8 mouse cellular contexts compared by ENCODE assay signal in genomic region chr5:12383133-12383959, GRCm38 (mm10). TPM values are rescaled to one million over a fixed set of nuclear protein-coding genes. Genes with fewer than 3 reads are reported as not detected.
A peak's percentile ranks its signal among the peaks of the same experiment; 100 is the strongest.
DNase-seq lines count a peak whose midpoint lies in the region; ATAC-seq and TF ChIP-seq lines count a peak whose summit lies in the region.

Gene Sema3d (plus strand): TSS chr5:12383385.

- H3K27ac ChIP-seq in intestine, embryonic 14.5 days (ENCODE audit: low read depth), result no peak within 1 kb of the TSS
- no peak within 1 kb of the TSS; the same call in 1 of the 2 replicates for H3K27ac ChIP-seq in left cerebral cortex, adult 2 months

- intact Hi-C loops in gastrocnemius, postnatal 36 days (cut with DNase I), result loop anchor here (10.0 kb wide), 1 partner anchor 349 kb away; no protein-coding TSS in a partner anchor
- intact Hi-C loops in left cerebral cortex, adult 2 months (cut with DNase I), result loop anchor here (2.0 to 5.0 kb wide), 2 partner anchors 159 to 353 kb away; no protein-coding TSS in a partner anchor

- peak; percentile 86 for TF ChIP-seq CTCF in left cerebral cortex, adult 2 months (IDR thresholded peaks at IDR 0.05)

- peak within 1 kb of the TSS; percentile 63 for H3K4me3 ChIP-seq in intestine, embryonic 14.5 days (ENCODE audit: low read depth, low read length)
- H3K4me3 ChIP-seq in left cerebral cortex, adult 2 months, result peak within 1 kb of the TSS; percentile 66

- H3K4me2 ChIP-seq in intestine, embryonic 14.5 days (ENCODE audit: low read length), result peak within 1 kb of the TSS; percentile 95

- peak; percentile 81 for DNase-seq in adrenal gland, adult 2 months
- DNase-seq in embryo, embryonic 10.5 days (ENCODE audit: low spot score), result peak; percentile 85
- peak; percentile 39 to 49 for DNase-seq in gastrocnemius, postnatal 36 days
- DNase-seq in intestine, embryonic 14.5 days (ENCODE audit: low spot score), result peak; percentile 93
- peak; percentile 71 to 77 for DNase-seq in left cerebral cortex, adult 2 months (ENCODE audit: extremely low spot score in 1 of 2, low spot score in 2 of 2)
- peak; percentile 46 for DNase-seq in lung, postnatal 36 days
- peak; percentile 67 for DNase-seq in right cerebral cortex, adult 18-20 months

- no peaks in the 10 kb centered on the region for H3K9me3 ChIP-seq in intestine, embryonic 14.5 days (ENCODE audit: control insufficient read depth, low read length)

- H3K27me3 ChIP-seq in intestine, embryonic 14.5 days (replicated peaks; ENCODE audit: control insufficient read depth, insufficient read depth, low read length), result 0 out of 2 replicates have a peak, but pooled peaks cover 7% of the 10 kb centered on the region

- H3K9ac ChIP-seq in intestine, embryonic 14.5 days (ENCODE audit: low read length), result peak within 1 kb of the TSS; percentile 48

- H3K4me1 ChIP-seq in intestine, embryonic 14.5 days (replicated peaks; ENCODE audit: control insufficient read depth, insufficient read depth, low read length), result peaks cover 3% of the 10 kb centered on the region; the same call in 1 of the 2 replicates

- no peaks in the 10 kb centered on the region for H3K36me3 ChIP-seq in intestine, embryonic 14.5 days (ENCODE audit: control insufficient read depth, insufficient read depth, low read length)

- WGBS in intestine, embryonic 14.5 days, result under 1% methylated on average over 49 of the region's 49 CpGs

- ATAC-seq in intestine, embryonic 14.5 days (replicated peaks; ENCODE audit: low FRiP score, low TSS enrichment, low read depth), result peak; percentile 91
- no peak for ATAC-seq in inflammation-experienced regulatory T-cells, adult 6 months

RNA-seq across cellular contexts. Expression of gene Sema3d, which starts in this region (rescaled TPM):
- total RNA-seq in adrenal gland, adult 2 months (2021), result 1 to 10 TPM; 3.3 to 5.1 TPM
- 0.25 and 0.29 TPM in 2 replicates for polyA plus RNA-seq in adrenal gland, adult 2 months (2012; rRNA removed)
- under 1 TPM; 0.62 to 0.66 TPM for total RNA-seq in gastrocnemius, postnatal 36 days (2021)
- polyA plus RNA-seq in intestine, embryonic 14.5 days (2014; fragmentation: Nextera tagmentation; extraction: Ambion mirVana), result 12.4 and 14.8 TPM in 2 replicates
- total RNA-seq in left cerebral cortex, adult 2 months (2021), result 1 to 10 TPM; 4.4 to 5.7 TPM
- polyA plus RNA-seq in inflammation-experienced regulatory T-cells, adult 6 months (2017; shearing (Covaris generic)), result under 1 TPM; 0.26 to 0.90 (median 0.36) TPM

Comparison
In these comparisons a context has a peak if more than half of its experiments do, and no peak if none do; other contexts are left out.
1. Peak in DNase-seq in gastrocnemius, postnatal 36 days; RNA of the gene not detected or under 1 TPM.